Mouse (Mus musculus): Measurements from ENCODE around the gene Lrrc9. TPM values are rescaled to one million over a fixed set of nuclear protein-coding genes. Genes with fewer than 3 reads are reported as not detected.

The Lrrc9 gene
- polyA plus RNA-seq, 1 experiment, result 1.2 TPM

GRCm38 (mm10) chr12:72538571-72538970 lies 96.9 kb downstream of the Lrrc9 start:
- Histone ChIP-seq H3K27ac (ENCODE audit: insufficient read depth, low read length) (no peak overlapping the region), H3K27me3 (ENCODE audit: control insufficient read depth, insufficient read depth, low read length) (no peaks in the 10 kb centered on the region), H3K4me3 (replicated peaks; ENCODE audit: insufficient read depth, low read depth, low read length) (no peak overlapping the region), H3K4me1 (ENCODE audit: control insufficient read depth, insufficient read depth, low read length) (peaks cover 3% of the 10 kb centered on the region)
- TF ChIP-seq CTCF (IDR thresholded peaks at IDR 0.05; ENCODE audit: borderline replicate concordance, insufficient read depth, low read depth, low read length) (no peak), POLR2A (IDR thresholded peaks at IDR 0.05; ENCODE audit: borderline replicate concordance, insufficient read depth, low read length) (no peak)
- WGBS, result 83% methylated on average over 10 of the region's 10 CpGs
- no peak for DNase-seq

DNA sequence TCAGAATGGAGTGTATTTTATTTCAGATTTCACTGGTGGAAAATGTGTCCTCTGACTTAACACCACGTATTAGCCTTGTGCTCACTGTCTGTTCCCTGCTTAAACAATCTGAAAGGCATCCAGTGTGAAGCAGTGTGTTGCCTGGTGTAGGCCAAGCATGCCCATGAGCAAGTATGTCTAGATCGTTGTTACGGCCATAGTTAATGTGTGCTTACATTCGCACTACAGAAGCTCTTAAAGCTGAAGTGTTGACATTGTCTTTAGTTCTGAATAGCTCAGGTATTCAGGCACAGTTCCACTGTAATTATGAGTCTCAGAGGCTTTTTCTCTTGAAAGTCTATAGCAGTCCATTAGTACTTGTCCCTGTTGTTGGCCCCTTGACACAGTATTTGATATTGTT lies 112.7 kb downstream of the Lrrc9 start:
- Histone ChIP-seq H3K27me3 (ENCODE audit: control insufficient read depth, insufficient read depth, low read length) (no peaks in the 10 kb centered on the region), H3K4me1 (ENCODE audit: control insufficient read depth, insufficient read depth, low read length) (no peaks in the 10 kb centered on the region; the same call in 1 of the 2 replicates), H3K27ac (ENCODE audit: insufficient read depth, low read length) (no peak overlapping the region), H3K4me3 (replicated peaks; ENCODE audit: insufficient read depth, low read depth, low read length) (no peak overlapping the region)
- TF ChIP-seq POLR2A (IDR thresholded peaks at IDR 0.05; ENCODE audit: borderline replicate concordance, insufficient read depth, low read length), result no peak
- TF ChIP-seq CTCF (IDR thresholded peaks at IDR 0.05; ENCODE audit: borderline replicate concordance, insufficient read depth, low read depth, low read length), result no peak
- DNase-seq, result no peak
- WGBS, result 73% methylated on average over 4 of the region's 4 CpGs

GRCm38 (mm10) chr12:72564281-72564795 lies 122.7 kb downstream of the Lrrc9 start:
- no peak for DNase-seq
- no peak for TF ChIP-seq POLR2A (IDR thresholded peaks at IDR 0.05; ENCODE audit: borderline replicate concordance, insufficient read depth, low read length)
- no peak for TF ChIP-seq CTCF (IDR thresholded peaks at IDR 0.05; ENCODE audit: borderline replicate concordance, insufficient read depth, low read depth, low read length)

More at GRCm38 (mm10) chr12:72564281-72564795, 122.7 kb downstream of the Lrrc9 start:
- Histone ChIP-seq H3K4me3 (replicated peaks; ENCODE audit: insufficient read depth, low read depth, low read length) (no peak overlapping the region), H3K27me3 (ENCODE audit: control insufficient read depth, insufficient read depth, low read length) (no peaks in the 10 kb centered on the region), H3K4me1 (ENCODE audit: control insufficient read depth, insufficient read depth, low read length) (no peaks in the 10 kb centered on the region), H3K27ac (ENCODE audit: insufficient read depth, low read length) (no peak overlapping the region)
- 92% methylated on average over 4 of the region's 4 CpGs for WGBS

Other genes with a start within 250 kb of the Lrrc9 start
- gene Rtn1, start 32.8 kb upstream of the Lrrc9 start, polyA plus RNA-seq (2012; rRNA removed), result 941 and 958 TPM in 2 replicates
- 19.3 and 19.4 TPM in 2 replicates for gene Pcnx4, start 94.5 kb downstream of the Lrrc9 start, polyA plus RNA-seq (2012; rRNA removed)
- not detected in 2 replicates for gene Gm4756, start 207.8 kb downstream of the Lrrc9 start, polyA plus RNA-seq (2012; rRNA removed)
- 43.8 and 44.9 TPM in 2 replicates for gene Dhrs7, start 223.0 kb downstream of the Lrrc9 start, polyA plus RNA-seq (2012; rRNA removed)

All from cerebellum, adult 2 months (tissue).